Mouse (Mus musculus): Measurements from ENCODE around the gene Evc. TPM values are rescaled to one million over a fixed set of nuclear protein-coding genes. Genes with fewer than 3 reads are reported as not detected.

Gene Evc
- total RNA-seq, 1 experiment from 2014 or later = 9.2 TPM

DNA sequence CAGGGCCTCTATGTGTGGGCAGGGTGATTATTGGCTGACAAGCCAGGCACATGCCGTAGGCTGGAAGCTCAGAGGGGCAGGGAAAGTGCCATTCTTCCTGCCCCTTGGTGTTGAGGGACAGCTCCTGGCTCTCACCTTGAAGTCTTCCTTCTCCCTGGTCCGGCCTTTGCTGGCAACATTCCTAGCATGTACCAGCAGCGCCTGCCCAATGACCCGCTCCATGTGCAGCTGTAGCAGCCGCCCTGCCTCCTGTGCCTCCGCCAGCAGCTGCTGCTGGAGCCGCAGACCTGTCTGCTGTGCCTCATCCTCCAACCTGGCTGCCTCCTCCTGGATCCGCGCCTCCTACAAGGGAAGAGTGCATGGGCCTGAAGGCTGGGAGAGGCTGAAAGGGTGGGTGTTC lies 26.7 kb downstream of the Evc start:
- DNase-seq = no peak

GRCm38 (mm10) chr5:37298370-37298769 lies 38.3 kb downstream of the Evc start:
- peak; percentile 63 for DNase-seq

DNA sequence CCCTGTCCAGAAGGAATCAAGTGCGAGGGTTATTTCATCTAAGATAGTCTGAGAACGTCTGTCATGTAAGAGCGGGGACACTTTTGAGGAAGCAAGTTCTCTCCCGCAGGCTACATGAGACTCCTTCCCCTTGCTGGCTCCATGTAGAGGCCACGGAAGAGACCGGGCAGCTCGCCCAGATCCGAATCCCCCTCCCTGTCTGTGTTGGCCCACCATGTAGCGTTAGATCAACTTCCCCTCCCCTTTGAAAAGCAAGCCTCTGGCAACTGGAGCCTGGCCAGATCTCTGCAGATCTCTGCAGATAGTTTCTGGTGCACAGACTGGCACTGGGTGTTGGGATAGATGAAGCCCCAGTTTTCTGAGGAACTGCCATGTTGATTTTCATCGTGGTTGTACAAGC lies 40.0 kb downstream of the Evc start:
- no peak for DNase-seq

DNA sequence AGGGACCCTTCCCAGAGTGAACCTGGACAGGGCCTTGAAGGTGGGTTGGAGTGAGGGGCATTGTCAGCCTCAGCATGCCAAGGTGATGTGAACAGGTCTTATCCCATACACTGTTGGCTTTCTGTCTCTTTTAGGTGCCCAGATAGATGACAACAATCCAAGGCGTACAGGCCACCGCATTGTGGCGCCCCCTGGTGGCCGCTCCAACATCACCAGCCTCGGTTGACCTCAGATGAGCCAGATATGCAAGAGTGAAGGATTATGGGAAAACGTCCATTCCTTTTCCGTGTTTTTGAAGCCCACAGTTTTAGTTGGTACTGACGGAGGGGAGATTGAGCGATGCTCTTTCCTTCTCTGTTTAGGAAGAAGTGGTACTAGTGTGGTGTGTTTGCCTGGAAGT lies 45.7 kb downstream of the Evc start:
- peak; percentile 28 for DNase-seq

- DNase-seq = peak; percentile 43
Measured at GRCm38 (mm10) chr5:37289236-37289635, 47.5 kb downstream of the Evc start.

DNA sequence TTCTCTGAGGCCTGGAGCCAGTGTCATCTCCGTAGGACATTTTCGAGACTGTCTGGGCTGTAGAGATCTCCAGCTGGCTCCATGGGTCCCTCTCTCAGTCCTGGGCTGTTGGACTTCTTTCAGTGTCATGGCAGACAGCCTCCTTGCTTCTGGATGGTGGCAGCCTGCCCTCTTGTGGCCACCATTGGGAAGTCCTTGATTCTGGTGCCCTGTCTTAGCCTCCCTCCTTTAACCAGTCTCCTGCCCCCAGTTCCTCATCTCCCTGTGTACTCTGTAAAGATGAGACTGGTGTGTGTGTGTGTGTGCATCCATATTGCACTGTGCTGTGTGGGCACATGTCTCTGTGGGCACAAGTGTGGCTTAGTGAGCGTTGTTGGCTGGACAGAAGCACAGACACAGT lies 48.3 kb downstream of the Evc start:
- DNase-seq = peak; percentile 67

GRCm38 (mm10) chr5:37281021-37281420 lies 55.7 kb downstream of the Evc start:
- no peak for DNase-seq

GRCm38 (mm10) chr5:37263816-37264215 lies 72.9 kb downstream of the Evc start:
- peak; percentile 76 for DNase-seq

- no peak for DNase-seq
Measured at GRCm38 (mm10) chr5:37261734-37262133, 75.0 kb downstream of the Evc start.

- peak; percentile 70 for DNase-seq
Measured at GRCm38 (mm10) chr5:37257243-37257642, 79.5 kb downstream of the Evc start.

DNA sequence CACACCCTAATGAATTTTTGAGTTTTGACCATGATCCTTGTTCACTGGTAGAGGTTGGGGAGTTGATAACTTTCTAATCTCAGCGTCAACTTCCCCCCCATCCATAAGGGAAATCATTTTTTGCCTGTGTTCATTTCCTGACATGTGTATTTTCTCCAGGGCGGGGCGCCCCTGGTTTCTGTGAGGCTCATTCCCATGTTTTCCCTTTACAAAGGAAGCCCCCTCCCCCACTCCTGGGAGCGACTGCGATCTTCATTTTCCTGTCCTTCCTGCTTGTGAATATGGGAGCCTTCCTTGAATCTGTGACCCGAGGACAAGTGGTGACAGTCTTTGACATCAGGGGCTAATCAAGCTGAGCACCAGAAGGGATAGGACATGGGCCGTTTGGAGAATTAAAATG lies 79.9 kb downstream of the Evc start:
- no peak for DNase-seq

DNA sequence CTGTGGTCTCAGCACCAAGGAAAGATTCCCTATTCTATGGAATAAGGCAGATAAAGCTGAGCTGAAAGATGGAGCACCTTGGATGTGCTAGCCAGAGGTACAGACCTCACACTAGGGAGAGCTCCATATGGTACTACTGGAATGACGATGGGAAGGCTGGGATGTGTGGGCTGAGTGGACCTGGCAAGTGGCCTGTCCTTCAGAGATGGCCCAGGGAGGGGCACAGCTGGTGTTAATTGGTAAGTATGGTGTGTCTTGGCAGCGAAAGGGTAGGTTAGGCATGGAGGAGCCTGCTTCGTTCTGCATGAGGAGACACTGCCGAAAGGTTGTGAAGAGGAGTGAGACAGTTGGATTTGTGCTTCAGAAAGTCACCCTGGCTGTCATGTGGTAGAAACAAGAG lies 82.2 kb downstream of the Evc start:
- no peak for DNase-seq

DNA sequence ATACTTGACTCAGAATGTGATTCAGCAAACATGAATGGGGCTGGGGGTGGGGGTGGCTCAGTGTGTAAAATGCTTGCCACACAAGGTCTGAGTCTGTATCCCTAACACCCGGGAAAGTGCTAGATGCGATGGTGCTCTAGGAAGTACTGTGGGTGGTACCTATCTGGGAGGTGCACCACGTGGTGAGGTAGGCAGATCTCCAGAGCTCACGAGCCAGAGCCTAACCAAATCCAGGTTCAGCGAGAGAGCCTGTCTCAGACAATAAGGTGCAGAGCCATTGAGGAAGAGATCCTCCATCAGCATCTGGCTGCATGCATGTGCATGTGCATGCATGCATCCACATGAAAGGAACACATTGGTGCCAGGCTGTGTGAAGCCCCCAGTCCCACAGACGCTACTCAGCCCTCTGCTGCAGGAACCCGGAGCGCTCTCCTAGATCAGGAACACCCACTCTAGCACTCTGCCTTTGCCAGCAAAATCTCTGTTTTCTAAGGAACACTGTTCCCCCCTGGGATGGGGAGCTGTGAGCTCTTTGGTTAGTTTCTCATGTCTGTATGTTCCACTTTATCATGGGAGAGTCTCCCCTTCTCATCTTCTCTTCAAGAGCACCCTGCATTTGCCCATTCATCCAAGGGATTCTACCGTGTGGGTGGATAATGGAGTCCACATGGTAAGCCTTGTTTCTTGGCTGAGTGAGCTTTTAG lies 84.4 kb downstream of the Evc start:
- no peak for DNase-seq

DNA sequence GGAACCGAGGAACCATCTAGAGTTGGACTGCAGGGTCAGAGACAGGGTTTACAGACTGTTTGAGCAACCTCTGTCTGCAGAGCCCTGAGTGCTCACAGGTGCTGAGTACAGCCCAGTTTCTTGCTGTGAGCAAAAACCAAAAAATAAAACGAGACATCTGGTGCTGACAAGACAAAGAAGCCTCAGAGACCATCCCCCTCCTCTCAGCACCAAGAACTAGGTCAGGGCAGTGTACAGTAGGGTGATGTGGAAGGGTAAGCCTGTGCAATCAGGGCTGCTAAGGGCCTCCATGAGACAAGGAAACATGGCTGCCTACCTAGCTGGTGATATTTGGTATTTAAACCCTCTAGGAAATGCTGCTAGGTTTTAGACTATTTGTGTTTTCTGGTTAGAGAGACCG lies 85.1 kb downstream of the Evc start:
- DNase-seq = no peak

GRCm38 (mm10) chr5:37248870-37249269 lies 87.8 kb downstream of the Evc start:
- DNase-seq = no peak

DNA sequence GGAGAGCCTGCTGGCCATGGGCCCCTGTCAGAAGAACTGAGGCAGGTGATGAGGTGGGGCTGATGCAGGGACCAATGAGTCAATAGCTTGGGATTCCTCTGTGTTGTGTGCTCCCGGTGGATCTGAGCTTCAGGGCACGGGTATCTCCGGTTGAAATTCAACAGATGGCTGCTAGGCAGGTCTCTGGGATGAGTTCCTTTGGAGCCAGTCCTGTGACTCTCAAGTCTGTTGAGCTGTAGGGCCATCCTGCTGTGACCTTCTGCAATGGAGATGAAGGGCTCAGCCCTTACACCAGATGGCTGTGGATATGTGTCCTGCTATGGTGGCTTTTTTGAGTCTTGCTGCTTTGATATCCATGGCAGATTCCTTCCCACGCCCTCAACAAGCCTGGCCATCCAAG lies 89.2 kb downstream of the Evc start:
- no peak for DNase-seq

- DNase-seq = no peak
Measured at GRCm38 (mm10) chr5:37246138-37246910, 90.4 kb downstream of the Evc start.

- peak; percentile 61 for DNase-seq
Measured at GRCm38 (mm10) chr5:37245651-37246050, 91.0 kb downstream of the Evc start.

DNA sequence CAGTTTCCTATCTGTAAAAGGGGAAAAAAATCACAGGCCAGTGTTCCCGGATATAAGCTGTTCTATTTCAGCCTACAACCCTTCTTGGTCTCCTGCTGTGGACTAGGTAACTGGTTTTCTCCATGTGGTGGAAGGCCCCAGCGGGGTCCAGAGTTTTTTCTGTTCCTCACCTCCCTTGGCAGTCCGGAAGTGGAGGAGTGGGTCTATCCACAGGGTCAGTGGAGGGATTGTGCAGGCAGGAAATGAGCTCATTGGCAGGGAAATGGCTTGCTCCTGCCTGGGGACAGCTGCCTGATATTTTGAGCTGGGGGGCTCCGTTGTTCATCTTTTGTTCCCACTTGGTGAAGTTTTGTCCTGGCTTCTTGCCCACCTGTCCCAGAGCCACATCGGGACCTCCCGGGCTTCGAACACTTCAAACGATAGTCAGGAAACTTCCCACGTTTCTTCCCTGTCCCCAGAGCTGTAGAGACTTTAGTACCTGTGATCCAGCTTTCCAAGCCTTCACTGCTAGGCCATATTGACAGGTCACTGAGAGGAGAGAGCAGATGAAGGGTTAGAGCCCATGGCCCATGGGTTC lies 91.9 kb downstream of the Evc start:
- no peak for DNase-seq

DNA sequence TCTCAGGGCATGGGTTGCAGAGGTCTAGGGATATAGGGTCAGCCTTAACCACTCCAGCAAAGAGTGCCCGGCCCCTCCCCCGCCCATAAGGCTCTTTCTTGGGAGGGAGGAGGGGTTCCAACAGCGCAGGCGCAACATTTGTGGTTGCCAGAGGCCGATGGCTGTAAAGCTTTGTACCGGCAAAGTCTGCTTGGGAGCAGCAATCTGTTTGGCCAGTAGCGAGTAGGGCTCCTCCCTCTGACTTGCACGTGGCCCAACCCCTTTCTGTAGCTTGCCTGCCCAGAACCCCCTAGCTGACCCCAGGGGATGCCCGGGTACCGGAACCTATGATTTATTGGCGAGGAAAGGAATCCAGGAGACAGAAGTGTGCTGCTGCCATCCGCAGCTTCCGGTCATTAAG lies 92.5 kb downstream of the Evc start:
- peak; percentile 18 for DNase-seq

GRCm38 (mm10) chr5:37243169-37243886 lies 93.4 kb downstream of the Evc start:
- peak; percentile 88 for DNase-seq

DNA sequence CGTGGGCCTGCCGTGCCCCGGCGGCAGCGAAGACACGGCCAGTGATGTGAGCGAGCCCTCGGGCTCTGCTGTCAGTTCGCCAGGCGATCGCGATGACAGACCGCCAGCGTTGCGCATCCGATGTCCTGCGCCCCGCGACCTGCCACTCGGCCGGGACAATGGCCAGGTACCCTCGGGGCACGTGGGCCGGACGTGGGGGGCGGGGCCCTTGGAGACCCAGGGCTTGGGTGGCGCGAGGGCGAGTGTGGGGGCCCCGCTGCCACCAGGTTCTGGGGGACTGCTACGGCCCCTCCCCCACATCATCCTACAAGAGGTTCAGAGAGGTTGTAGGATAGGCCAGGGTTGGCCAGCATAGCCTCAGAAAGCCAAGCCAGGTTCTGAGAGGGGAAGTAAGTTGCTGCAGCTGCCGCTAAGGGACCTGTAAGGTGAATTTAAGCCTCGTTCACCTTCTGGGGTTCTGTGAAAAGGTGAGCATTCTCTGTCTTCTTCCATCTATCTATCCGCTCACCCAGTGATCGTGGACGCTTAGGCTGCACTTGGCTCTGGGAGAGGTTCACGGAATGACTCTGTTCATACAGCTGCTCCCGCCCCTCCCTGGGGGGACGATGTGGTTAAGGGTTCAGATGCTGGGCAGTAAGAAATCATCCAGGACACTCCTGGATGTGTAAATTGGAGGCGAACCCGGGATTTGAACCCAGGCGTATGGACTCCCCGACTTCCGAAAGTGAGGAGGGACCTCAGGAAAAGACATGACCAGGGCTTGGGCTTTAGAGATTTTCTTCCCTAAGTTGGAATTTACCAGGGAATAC lies 94.1 kb downstream of the Evc start:
- DNase-seq = peak; percentile 7
